Mouse (Mus musculus) liver, adult 2 months (tissue): Measurements from ENCODE around the gene Vtn. TPM values are rescaled to one million over a fixed set of nuclear protein-coding genes. Genes with fewer than 3 reads are reported as not detected.
A peak's percentile ranks its signal among the peaks of the same experiment; 100 is the strongest.

ENCODE experiments used
- DNase-seq: peaks from one replicate; pipeline ENCODE4 v3.0.0-alpha.2; 2011; ENCODE audit warnings: low read depth, low spot score; ENCODE audit errors: extremely low read depth
- H3K27ac ChIP-seq: fragments of 200-500 bp; replicated peaks from 2 replicates; pipeline ENCODE4 v1.5.1; 2012; ENCODE audit warnings: low read depth, mild to moderate bottlenecking, control low read depth, inconsistent platforms, low read length; ENCODE audit not compliant: insufficient read depth
- H3K27me3 ChIP-seq: fragments of 200-500 bp; 2 replicates; pipeline ENCODE4 v1.6.1; 2012; ENCODE audit warnings: mild to moderate bottlenecking, moderate library complexity, low read length, inconsistent platforms; ENCODE audit not compliant: control insufficient read depth, insufficient read depth
- H3K36me3 ChIP-seq: fragments of 200-500 bp; 2 replicates; pipeline ENCODE4 v1.6.1; 2012; ENCODE audit warnings: low read length, inconsistent platforms; ENCODE audit not compliant: control insufficient read depth, insufficient read depth
- H3K4me1 ChIP-seq: fragments of 200-500 bp; 2 replicates; pipeline ENCODE4 v1.6.1; 2011; ENCODE audit warnings: low read length; ENCODE audit not compliant: control insufficient read depth, insufficient read depth
- H3K4me3 ChIP-seq: fragments of 200-500 bp; 2 replicates; pipeline ENCODE4 v1.5.1; 2011; ENCODE audit warnings: low read depth, mild to moderate bottlenecking, control low read depth, low read length, moderate library complexity; ENCODE audit not compliant: insufficient read depth
- H3K79me2 ChIP-seq: fragments of 200-500 bp; 2 replicates; pipeline ENCODE4 v1.6.1; 2012; ENCODE audit warnings: inconsistent platforms, mild to moderate bottlenecking, low read length, moderate library complexity; ENCODE audit not compliant: control insufficient read depth, insufficient read depth
- H3K9ac ChIP-seq: fragments of 200-500 bp; 2 replicates; pipeline ENCODE4 v1.6.1; 2012; ENCODE audit warnings: low read depth, mild to moderate bottlenecking, control low read depth, inconsistent platforms, low read length
- CTCF ChIP-seq: fragments of 200-500 bp; IDR thresholded peaks from 2 replicates; pipeline ENCODE4 v1.5.1; 2011; ENCODE audit warnings: low read depth, low read length, control low read depth
- POLR2A ChIP-seq: fragments of 200-500 bp; IDR thresholded peaks from 2 replicates; pipeline ENCODE4 v1.6.1; 2011; ENCODE audit warnings: low read length, control low read depth; ENCODE audit not compliant: insufficient read depth; ENCODE audit errors: extremely low read depth
- WGBS: fragments of 180-500 bp; shearing (Covaris S2); methylation state at CpG from one replicate; pipeline ENCODE4 v1.1.7; 2018; 5-methylcytosine and 5-hydroxymethylcytosine counted together
- polyA plus RNA-seq: library from polyadenylated mRNA; depleted of rRNA; stranded (reverse); fragments of >200 nt; gene quantifications from 2 replicates; pipeline ENCODE4 v1.2.3, GENCODE M21; 2012
- total RNA-seq: library from RNA; depleted of rRNA; stranded (reverse); fragments of >200 nt; gene quantifications from 2 replicates; pipeline ENCODE4 v1.2.3, GENCODE M21; 2014

Gene Vtn
- total and polyA plus RNA-seq, 2 experiments: 2,089 to 3,152 TPM

GRCm38 (mm10) chr11:78461894-78462293, 37.0 kb upstream of the Vtn start:
- TF ChIP-seq CTCF (peak; percentile 29; the same call in 1 of the 2 replicates), POLR2A (no peak)
- Histone ChIP-seq H3K27ac (no peak overlapping the region), H3K4me1 (peaks cover 4% of the 10 kb centered on the region; the same call in 1 of the 2 replicates), H3K4me3 (no peak overlapping the region), H3K79me2 (no peaks in the 10 kb centered on the region), H3K36me3 (no peaks in the 10 kb centered on the region), H3K9ac (no peak overlapping the region), H3K27me3 (no peaks in the 10 kb centered on the region)
- WGBS: 85% methylated on average over 1 of the region's 1 CpGs
- DNase-seq: no peak

DNA sequence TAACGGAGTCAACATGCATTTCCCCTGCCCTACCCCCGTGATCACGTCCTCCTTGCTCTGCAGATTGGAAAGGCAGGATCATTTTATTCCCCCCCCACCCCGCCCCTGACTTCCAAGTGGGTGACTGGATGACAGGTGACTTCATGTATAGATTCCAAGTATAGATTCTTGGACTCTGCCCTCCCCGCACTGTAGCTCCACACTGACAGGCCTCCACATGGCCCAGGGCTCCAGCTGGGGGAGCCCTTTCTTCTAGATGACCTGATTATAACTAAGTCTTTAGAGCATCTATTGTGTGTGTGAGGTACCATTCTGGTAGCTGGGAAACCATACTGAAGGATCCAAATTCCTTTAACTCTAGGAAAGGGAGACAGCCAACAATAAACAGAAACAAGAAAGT, 36.2 kb upstream of the Vtn start:
- 94% methylated on average over 5 of the region's 5 CpGs for WGBS
- Histone ChIP-seq H3K9ac (no peak overlapping the region), H3K4me3 (no peak overlapping the region), H3K27me3 (no peaks in the 10 kb centered on the region), H3K36me3 (no peaks in the 10 kb centered on the region), H3K4me1 (peaks cover 5% of the 10 kb centered on the region; the same call in 1 of the 2 replicates), H3K27ac (no peak overlapping the region), H3K79me2 (no peaks in the 10 kb centered on the region)
- DNase-seq: no peak
- TF ChIP-seq POLR2A (no peak), CTCF (no peak)

- H3K36me3 ChIP-seq: no peaks in the 10 kb centered on the region
Measured at GRCm38 (mm10) chr11:78463286-78464036, 35.4 kb upstream of the Vtn start.

DNA sequence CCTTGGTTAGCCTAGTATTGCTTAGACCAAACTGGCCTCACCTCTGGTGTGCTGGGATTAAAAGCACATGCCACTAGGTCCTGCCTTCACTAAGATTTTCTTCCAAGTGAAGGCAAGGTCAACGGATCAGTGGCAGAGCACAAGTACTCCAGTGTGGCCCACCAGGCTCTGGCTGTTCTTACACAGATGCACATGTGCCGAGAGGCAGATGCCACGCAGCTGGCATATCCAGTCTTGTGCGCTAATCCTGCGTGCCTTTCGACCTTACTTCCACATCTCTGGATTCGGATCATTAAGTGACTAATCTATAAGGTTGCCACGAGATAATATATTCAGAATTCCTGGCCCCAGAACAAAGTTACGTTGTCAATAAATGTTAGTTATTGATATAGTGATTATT, 33.8 kb upstream of the Vtn start:
- WGBS: 18% methylated on average over 9 of the region's 9 CpGs
- no peak for TF ChIP-seq CTCF
- TF ChIP-seq POLR2A: no peak
- no peak overlapping the region for H3K27ac ChIP-seq
- no peak overlapping the region for H3K9ac ChIP-seq
- no peaks in the 10 kb centered on the region for H3K79me2 ChIP-seq
- H3K4me3 ChIP-seq: no peak overlapping the region
- H3K36me3 ChIP-seq: no peaks in the 10 kb centered on the region
- H3K4me1 ChIP-seq: peaks cover 5% of the 10 kb centered on the region; the same call in 1 of the 2 replicates
- H3K27me3 ChIP-seq: no peaks in the 10 kb centered on the region
- no peak for DNase-seq

More at GRCm38 (mm10) chr11:78463286-78464036, 35.4 kb upstream of the Vtn start:
- H3K4me3 ChIP-seq: no peak overlapping the region
- H3K9ac ChIP-seq: no peak overlapping the region
- H3K4me1 ChIP-seq: peaks cover 5% of the 10 kb centered on the region; the same call in 1 of the 2 replicates
- H3K79me2 ChIP-seq: no peaks in the 10 kb centered on the region
- H3K27me3 ChIP-seq: no peaks in the 10 kb centered on the region
- DNase-seq: no peak
- H3K27ac ChIP-seq: no peak overlapping the region; the same call in 1 of the 2 replicates
- TF ChIP-seq POLR2A (no peak), CTCF (no peak)
- 69% methylated on average over 13 of the region's 13 CpGs for WGBS

- H3K27ac ChIP-seq: peak within 1 kb of the TSS; percentile 93
Measured at GRCm38 (mm10) chr11:78465568-78466180, 33.2 kb upstream of the Vtn start, which contains the start of gene Slc46a1. Slc46a1 (plus strand) TSS chr11:78465697.

More at GRCm38 (mm10) chr11:78465568-78466180, 33.2 kb upstream of the Vtn start, which contains the start of gene Slc46a1:
- Histone ChIP-seq H3K4me3 (peak within 1 kb of the TSS; percentile 69), H3K27me3 (no peaks in the 10 kb centered on the region), H3K79me2 (no peaks in the 10 kb centered on the region), H3K4me1 (peaks cover 5% of the 10 kb centered on the region; the same call in 1 of the 2 replicates), H3K36me3 (no peaks in the 10 kb centered on the region), H3K9ac (peak within 1 kb of the TSS; percentile 87)
- TF ChIP-seq CTCF: no peak
- TF ChIP-seq POLR2A: peak; percentile 25; the same call in 1 of the 2 replicates
- DNase-seq: peak; percentile 88
- WGBS: under 1% methylated on average over 41 of the region's 41 CpGs
